Mouse (Mus musculus) cerebellum, adult 18-20 months (tissue): ENCODE measurements around the gene Gm128.

Experiments
- DNase-seq, 2 experiments: peaks; one replicate each; pipeline ENCODE4 v3.0.0; 2021

Gm128 gene

DNA sequence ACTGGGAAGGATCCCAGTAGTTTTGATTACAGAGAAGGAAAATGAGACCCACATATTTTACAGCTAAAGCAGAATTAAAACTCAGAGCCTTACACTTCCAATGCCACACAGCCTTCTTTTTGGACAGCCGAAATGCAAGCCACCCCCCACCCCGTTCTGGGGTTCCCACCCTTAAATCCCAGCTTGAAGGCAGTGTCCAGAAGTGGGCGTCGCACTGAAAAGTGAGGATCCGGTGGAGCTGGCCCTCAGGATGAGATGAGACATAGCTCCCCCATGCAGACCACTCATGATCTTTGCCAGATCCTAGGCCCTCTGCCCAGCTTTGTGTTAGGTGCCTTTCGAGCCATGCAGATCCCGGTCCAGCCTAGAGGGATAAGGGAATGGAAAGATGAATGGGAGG, at the start of gene Gm128:
TSS of gene Gm128 (minus strand) at position 101 of the 400 bp plus-strand sequence.
- DNase-seq = no peak

DNA sequence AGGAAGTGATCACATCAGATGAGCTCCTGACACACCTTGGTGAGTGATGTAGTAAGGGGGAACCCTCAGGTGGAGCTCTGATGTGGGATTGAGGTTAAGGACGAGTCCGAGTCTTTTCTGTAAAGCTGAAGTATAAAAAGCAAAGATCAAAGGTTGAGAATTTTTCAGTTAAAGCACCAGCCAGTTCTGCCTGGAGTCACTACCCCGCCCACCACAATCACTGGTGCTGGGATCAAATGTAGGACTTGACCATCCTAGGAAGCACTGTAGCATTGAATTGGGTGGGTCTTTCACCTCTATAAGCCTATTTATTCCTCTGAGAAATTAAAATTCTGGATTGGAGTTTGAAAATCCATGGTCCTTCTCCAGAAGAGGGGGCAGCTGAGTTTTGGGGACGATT, 49.6 kb upstream of the Gm128 start:
- no peak for DNase-seq

GRCm38 (mm10) chr3:95290156-95290555, 48.8 kb upstream of the Gm128 start:
- no peak for DNase-seq

GRCm38 (mm10) chr3:95289419-95289818, 48.0 kb upstream of the Gm128 start:
- peak; percentile 78 to 85 for DNase-seq

GRCm38 (mm10) chr3:95287541-95287940, 46.1 kb upstream of the Gm128 start:
- no peak for DNase-seq

DNA sequence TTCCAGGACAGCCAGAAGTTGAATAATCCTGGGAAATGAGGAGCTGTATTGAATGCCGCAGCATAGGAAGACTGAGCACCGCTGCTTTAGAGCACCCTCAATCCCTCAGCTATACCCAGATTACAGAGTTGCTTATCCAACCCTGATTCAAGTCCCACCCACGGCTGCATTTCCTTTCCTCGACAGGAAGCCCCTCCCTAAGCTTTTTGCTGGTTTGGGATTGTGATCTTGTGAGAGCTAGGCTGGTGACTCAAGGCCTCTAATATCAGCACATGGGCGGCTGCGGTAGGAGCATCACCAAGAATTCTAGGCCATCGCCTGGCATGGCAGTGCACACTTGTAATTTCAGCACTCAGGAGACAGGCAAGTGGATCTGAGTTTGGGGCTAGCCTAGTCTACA, 45.1 kb upstream of the Gm128 start:
- no peak for DNase-seq

GRCm38 (mm10) chr3:95286011-95286410, 44.6 kb upstream of the Gm128 start:
- DNase-seq = no peak

DNA sequence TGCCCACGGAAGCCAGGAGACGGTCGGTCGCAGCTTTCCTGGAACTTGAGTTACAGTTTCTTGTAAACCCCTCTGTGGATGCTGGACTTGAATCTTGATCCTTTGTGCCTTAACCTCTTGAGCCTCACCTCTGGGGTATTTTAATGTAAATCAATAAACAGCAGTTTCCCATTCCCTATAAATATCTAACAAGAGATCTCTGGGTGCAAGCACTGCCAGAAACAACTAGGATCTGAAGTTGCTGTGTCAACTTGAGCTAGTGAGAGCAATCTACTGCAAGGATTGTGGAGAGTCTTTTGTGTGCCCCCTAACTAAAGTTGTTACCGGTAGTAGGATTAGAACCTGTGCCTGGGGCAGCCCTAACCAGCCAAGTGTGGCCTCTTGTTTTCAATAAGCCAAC, 44.0 kb upstream of the Gm128 start:
- DNase-seq = no peak

GRCm38 (mm10) chr3:95284501-95285281, 43.3 kb upstream of the Gm128 start:
- no peak for DNase-seq

- no peak for DNase-seq
Measured at GRCm38 (mm10) chr3:95284062-95284461, 42.7 kb upstream of the Gm128 start.

- no peak for DNase-seq
Measured at GRCm38 (mm10) chr3:95283589-95283941, 42.2 kb upstream of the Gm128 start.

DNA sequence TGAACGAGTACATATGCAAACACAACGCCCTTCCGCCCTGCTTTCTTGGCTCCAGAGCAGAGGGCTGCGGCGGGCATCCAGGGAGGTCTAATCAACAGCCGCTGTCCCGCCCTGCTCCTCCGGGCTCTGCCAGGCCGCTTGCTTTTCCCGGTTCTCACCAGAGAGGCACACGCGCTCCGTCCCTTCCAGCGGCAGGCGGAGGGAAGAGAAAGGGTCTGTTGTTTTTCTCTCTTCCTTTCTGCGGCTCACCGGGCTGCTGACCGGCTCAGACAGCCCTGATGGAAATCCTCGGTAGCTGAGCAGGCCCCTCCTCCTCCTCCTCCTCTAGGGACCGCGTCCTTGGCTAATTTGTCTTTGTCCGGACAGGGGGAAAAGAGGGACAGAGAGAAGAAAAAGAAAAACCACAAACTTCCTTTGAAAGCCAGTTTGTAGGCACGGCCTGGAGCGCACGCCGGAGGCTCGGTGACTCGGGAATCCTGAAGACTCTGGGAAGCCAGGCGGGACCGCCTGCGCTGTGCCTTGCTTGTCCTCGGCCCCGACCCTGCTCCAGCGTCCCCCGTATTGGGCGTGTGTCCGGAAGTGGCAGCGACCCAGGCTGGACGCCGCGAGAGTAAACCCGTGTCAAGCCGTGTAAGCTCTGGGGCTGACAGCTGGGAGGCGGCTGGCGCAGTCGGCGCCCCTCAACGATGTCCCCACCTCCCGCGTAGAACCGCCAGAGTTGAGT, 41.6 kb upstream of the Gm128 start:
- peak; percentile 84 to 85 for DNase-seq

GRCm38 (mm10) chr3:95282381-95282864, 41.0 kb upstream of the Gm128 start:
- DNase-seq = no peak

DNA sequence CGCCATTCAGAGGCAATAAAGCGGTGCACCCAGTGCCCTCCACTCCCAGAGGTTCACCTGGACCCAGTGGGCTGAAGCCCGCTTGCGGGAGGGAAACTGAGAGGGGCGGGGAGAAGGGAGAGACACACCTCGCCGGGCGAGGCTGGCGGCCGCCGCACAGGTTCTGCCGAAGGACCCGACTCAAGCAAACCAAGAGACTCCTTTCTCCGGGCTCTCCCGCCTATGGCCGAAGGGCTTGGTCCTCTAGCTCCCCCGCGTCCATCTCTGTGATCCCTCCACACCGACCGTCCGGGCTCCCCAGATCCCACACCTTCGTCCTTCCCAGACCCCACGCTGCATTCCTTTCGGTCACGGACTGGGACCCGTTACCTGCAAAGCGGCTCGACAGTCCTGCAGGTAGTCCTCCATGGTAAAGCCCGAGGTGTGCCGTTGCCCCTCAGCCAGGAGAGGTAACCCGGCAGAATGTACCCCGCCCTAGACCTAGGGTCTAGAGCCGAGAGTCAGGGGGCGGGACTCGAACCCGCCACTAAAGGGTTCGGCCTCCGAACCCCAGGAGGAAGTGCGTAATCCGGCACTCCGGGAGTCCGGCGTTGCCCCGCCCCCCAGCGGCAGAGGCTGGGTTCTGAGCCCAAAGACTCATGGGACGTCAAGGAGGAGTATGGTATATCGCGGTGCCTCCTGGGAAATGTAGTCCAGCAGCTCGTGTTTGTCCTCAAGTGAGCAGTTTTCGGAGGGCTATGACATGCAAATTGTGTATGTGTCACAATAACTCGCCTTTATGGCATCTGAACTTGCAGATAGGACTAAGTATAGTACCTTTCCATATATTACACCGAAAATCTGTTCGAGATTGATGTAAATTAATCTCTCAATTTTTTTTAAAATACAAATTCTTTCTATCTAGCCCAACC, 40.1 kb upstream of the Gm128 start, which contains the start of the genes Mindy1 and Prune1:
TSS of gene Mindy1 (plus strand) at position 130 of the 911 bp plus-strand sequence.
TSS of gene Prune1 (minus strand) at position 861 of the 911 bp plus-strand sequence.
- DNase-seq = peak; percentile 99 to 100

GRCm38 (mm10) chr3:95280747-95281146, 39.3 kb upstream of the Gm128 start:
- DNase-seq = peak in 1 of 2 experiments; percentile 56

- no peak for DNase-seq
Measured at GRCm38 (mm10) chr3:95277149-95277551, 35.8 kb upstream of the Gm128 start.

- no peak for DNase-seq
Measured at GRCm38 (mm10) chr3:95276428-95276934, 35.1 kb upstream of the Gm128 start.

GRCm38 (mm10) chr3:95275161-95275560, 33.8 kb upstream of the Gm128 start:
- no peak for DNase-seq

GRCm38 (mm10) chr3:95274453-95274852, 33.1 kb upstream of the Gm128 start:
- DNase-seq = no peak

DNA sequence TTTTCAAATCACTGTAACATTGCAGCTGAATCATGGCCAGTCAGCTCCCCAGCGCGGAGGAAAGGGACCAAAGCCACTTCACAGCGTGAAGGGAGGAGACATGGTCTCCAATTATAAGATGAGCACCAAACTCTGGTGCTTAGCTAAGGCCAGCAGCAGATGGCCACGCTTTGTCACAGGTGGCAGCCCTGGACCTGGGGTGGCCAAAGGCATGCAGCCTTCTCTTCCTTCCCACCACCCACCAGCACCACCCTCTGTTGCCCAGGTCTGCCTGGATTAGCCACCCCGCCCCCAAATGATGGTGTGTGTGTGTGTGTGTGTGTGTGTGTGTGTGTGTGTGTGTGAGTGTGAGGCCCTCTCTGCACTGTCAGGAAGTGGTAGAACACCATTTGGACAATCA, 32.1 kb upstream of the Gm128 start:
- peak; percentile 91 to 97 for DNase-seq

GRCm38 (mm10) chr3:95270766-95271364, 29.5 kb upstream of the Gm128 start:
- no peak for DNase-seq

- no peak for DNase-seq
Measured at GRCm38 (mm10) chr3:95269789-95270188, 28.4 kb upstream of the Gm128 start.
